Mouse (Mus musculus) kidney, postnatal 0 days (tissue): ENCODE data around the gene Taldo1. TPM values are rescaled to one million over a fixed set of nuclear protein-coding genes. Genes with fewer than 3 reads are reported as not detected.

ENCODE experiments used
- ATAC-seq: fragments of 200-750 bp; cut with Nextera tagmentation; replicated peaks from 2 replicates; pipeline ENCODE4 v1.8.0; 2017; ENCODE audit warnings: low read depth, moderate number of reproducible peaks, moderate TSS enrichment, moderate library complexity; ENCODE audit not compliant: low FRiP score
- DNase-seq: peaks from one replicate; pipeline ENCODE4 v3.0.0-alpha.2; 2016; ENCODE audit warnings: low spot score
- H3K27ac ChIP-seq: fragments of 300-500 bp; sonication (generic); 2 replicates; pipeline ENCODE4 v1.5.1; 2014; ENCODE audit warnings: mild to moderate bottlenecking
- H3K27me3 ChIP-seq: fragments of 300-500 bp; sonication (generic); 2 replicates; pipeline ENCODE4 v1.6.1; 2014; ENCODE audit warnings: low read length, mixed read lengths; ENCODE audit not compliant: insufficient read depth
- H3K36me3 ChIP-seq: fragments of 300-500 bp; sonication (generic); 2 replicates; pipeline ENCODE4 v1.6.1; 2014; ENCODE audit warnings: low read length, mixed read lengths; ENCODE audit not compliant: insufficient read depth
- H3K4me1 ChIP-seq: fragments of 300-500 bp; sonication (generic); replicated peaks from 2 replicates; pipeline ENCODE4 v1.6.1; 2014; ENCODE audit warnings: antibody characterized with exemption, low read length, mixed read lengths; ENCODE audit not compliant: insufficient read depth
- H3K4me2 ChIP-seq: fragments of 300-500 bp; sonication (generic); 2 replicates; pipeline ENCODE4 v1.6.1; 2014; ENCODE audit warnings: mild to moderate bottlenecking, low read length, moderate library complexity, mixed read lengths
- H3K4me3 ChIP-seq: fragments of 300-500 bp; sonication (generic); replicated peaks from 2 replicates; pipeline ENCODE4 v1.5.1; 2014; ENCODE audit warnings: low read depth, low read length
- H3K9ac ChIP-seq: fragments of 300-500 bp; sonication (generic); 2 replicates; pipeline ENCODE4 v1.6.1; 2014; ENCODE audit warnings: low read depth, low read length
- H3K9me3 ChIP-seq: fragments of 300-500 bp; sonication (generic); replicated peaks from 2 replicates; pipeline ENCODE4 v1.6.1; 2016; ENCODE audit warnings: low read length, inconsistent platforms, mixed read lengths
- CTCF ChIP-seq: IDR thresholded peaks from 2 replicates; pipeline ENCODE4 v1.5.1; 2016; ENCODE audit warnings: antibody characterized with exemption, low read depth, mild to moderate bottlenecking, moderate library complexity
- WGBS: fragments of 180-500 bp; shearing (Covaris S2); extraction: QIAGEN DNeasy Blood & Tissue Kit; methylation state at CpG from one replicate; pipeline ENCODE4 v1.1.7; 2014; 5-methylcytosine and 5-hydroxymethylcytosine counted together
- polyA plus RNA-seq: library from polyadenylated mRNA; unstranded; fragments of >200 nt; fragmentation: Nextera tagmentation; extraction: Ambion mirVana; gene quantifications from 2 replicates; pipeline ENCODE4 v1.2.1, GENCODE M21; 2015

Gene Taldo1
- polyA plus RNA-seq, 1 experiment from 2014 or later = 420 TPM

DNA sequence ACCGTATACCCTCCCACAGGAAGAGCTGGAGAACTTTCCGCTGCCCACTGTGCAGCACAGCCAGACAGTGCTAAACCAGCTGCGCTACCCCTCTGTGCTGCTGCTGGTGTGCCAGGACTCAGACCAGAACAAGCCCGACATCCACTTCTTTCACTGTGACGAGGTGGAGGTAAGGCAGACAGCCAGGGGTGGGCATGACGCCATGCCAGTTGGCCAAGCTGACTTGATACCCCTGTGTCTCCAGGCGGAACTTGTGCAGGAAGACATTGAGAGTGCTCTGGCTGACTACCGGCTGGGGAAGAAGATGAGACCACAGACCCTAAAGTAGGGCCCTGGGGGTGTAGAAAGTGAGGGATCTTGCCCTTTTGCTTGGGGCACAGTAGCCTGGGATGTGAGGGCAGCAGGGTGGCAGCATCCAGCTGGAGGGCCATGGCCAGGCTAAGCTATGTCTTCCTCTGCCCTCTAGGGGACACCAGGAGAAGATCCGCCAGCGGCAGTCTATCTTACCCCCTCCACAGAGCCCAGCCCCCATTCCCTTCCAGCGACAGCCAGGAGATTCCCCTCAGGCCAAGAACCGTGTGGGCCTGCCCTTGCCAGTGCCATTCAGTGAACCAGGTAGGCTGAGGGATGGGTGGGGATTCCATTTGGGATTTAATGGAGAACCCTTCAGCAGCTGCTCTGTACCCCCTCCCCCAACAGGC is 36.2 kb upstream of the Taldo1 start:
- Histone ChIP-seq H3K36me3 (no peaks in the 10 kb centered on the region), H3K4me3 (no peak overlapping the region), H3K9me3 (no peaks in the 10 kb centered on the region), H3K4me1 (no peaks in the 10 kb centered on the region), H3K4me2 (no peak overlapping the region), H3K27me3 (no peaks in the 10 kb centered on the region), H3K27ac (no peak overlapping the region), H3K9ac (no peak overlapping the region)
- no peak for ATAC-seq
- 59% methylated on average over 12 of the region's 12 CpGs for WGBS
- peak; percentile 44 for TF ChIP-seq CTCF
- peak; percentile 54 for DNase-seq

DNA sequence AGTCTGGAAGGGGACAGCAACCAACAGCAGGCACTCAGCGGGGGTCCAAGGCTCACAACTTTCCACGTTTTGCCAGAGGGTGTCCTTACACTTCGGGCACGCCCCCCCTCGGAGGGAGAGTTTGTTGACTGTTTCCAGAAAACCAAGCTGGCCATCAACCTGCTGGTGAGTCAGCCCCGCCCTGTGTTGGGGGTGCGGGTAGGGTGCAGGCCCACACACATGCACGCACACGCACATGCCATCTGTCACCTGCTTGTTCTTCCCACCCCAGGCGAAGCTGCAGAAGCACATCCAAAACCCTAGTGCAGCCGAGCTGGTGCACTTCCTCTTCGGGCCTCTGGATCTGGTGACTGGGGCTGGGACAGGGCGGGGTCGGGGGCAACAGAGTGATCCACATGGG is 35.0 kb upstream of the Taldo1 start:
- Histone ChIP-seq H3K4me3 (no peak overlapping the region), H3K36me3 (no peaks in the 10 kb centered on the region), H3K27me3 (no peaks in the 10 kb centered on the region), H3K27ac (no peak overlapping the region), H3K9ac (no peak overlapping the region), H3K9me3 (no peaks in the 10 kb centered on the region), H3K4me2 (no peak overlapping the region), H3K4me1 (no peaks in the 10 kb centered on the region)
- no peak for TF ChIP-seq CTCF
- 79% methylated on average over 14 of the region's 14 CpGs for WGBS
- DNase-seq = no peak
- ATAC-seq = no peak

- no peaks in the 10 kb centered on the region for H3K4me1 ChIP-seq
- 12% methylated on average over 24 of the region's 24 CpGs for whole genome bisulfite sequencing
- no peak overlapping the region for H3K9ac ChIP-seq
These were observed 30.5 kb upstream of the Taldo1 start for GRCm38 (mm10) chr7:141361510-141361909.

DNA sequence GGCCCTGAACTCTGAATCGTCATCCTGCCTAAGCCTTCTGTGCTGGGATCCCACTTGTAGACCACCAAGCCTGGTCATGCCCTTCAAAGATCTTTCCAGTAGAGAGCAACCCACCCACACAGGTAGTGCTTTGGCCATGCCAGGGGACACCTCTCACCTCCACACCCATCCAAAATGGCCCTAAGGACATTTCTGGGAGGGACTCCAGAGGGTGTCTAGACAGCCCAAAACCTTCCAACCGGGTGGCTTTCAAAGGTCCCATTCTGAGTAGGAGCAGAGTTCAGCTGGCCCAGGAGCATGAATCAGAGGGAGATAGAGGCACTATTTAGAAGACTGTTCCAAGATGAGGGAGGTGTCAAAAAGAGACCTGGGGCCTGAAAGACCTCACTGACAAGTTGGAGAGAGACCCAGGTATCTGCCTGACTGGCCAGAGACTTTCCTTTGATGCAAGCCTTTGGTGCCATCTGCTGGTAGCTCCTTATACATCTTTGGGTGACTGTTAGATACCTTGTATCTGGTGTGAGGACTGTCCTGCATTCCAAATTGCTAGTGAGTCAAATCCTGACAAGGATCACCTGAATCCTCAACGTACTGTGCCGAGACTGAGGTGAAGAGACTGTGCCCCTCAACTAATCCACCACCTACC is 28.8 kb upstream of the Taldo1 start:
- no peak for ATAC-seq
- DNase-seq = peak; percentile 90
- 56% methylated on average over 4 of the region's 4 CpGs for WGBS
- Histone ChIP-seq H3K4me3 (no peak overlapping the region), H3K27ac (no peak overlapping the region), H3K4me2 (no peak overlapping the region), H3K9me3 (no peaks in the 10 kb centered on the region), H3K9ac (no peak overlapping the region), H3K27me3 (no peaks in the 10 kb centered on the region), H3K36me3 (no peaks in the 10 kb centered on the region), H3K4me1 (no peaks in the 10 kb centered on the region)
- TF ChIP-seq CTCF = peak; percentile 91

More at GRCm38 (mm10) chr7:141361510-141361909, 30.5 kb upstream of the Taldo1 start:
- Histone ChIP-seq H3K4me3 (no peak overlapping the region), H3K9me3 (no peaks in the 10 kb centered on the region), H3K27me3 (no peaks in the 10 kb centered on the region), H3K27ac (no peak overlapping the region), H3K4me2 (no peak overlapping the region), H3K36me3 (no peaks in the 10 kb centered on the region)
- DNase-seq (no peak), ATAC-seq (peak; percentile 61)
- TF ChIP-seq CTCF = no peak

DNA sequence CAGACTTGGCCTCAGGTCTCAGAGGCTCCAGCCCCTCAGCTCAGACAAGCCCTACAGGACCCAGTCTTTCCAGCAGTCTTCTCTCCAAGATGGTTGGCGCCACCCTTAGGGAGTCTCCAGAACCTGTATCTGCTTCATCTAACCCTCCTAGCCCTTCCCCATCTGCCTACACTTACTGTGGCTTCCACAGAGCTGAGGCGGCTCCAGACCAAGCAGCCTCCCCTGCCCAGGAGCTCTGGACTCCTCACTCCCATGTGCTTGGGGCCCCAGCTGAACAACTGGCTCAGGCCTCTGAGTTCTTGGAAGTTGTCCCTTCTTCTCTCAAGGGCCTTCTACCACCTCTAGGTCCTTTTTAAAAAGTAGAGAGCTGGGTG is 28.3 kb upstream of the Taldo1 start:
- no peak overlapping the region for H3K4me3 ChIP-seq
- H3K27me3 ChIP-seq = no peaks in the 10 kb centered on the region
- no peaks in the 10 kb centered on the region for H3K9me3 ChIP-seq
- 75% methylated on average over 2 of the region's 2 CpGs for WGBS
- H3K4me1 ChIP-seq = no peaks in the 10 kb centered on the region
- TF ChIP-seq CTCF = no peak
- H3K4me2 ChIP-seq = no peak overlapping the region
- H3K27ac ChIP-seq = no peak overlapping the region
- no peaks in the 10 kb centered on the region for H3K36me3 ChIP-seq
- no peak overlapping the region for H3K9ac ChIP-seq
- ATAC-seq (no peak), DNase-seq (no peak)

GRCm38 (mm10) chr7:141364349-141365048 is 27.5 kb upstream of the Taldo1 start:
- no peak for DNase-seq
- no peak for TF ChIP-seq CTCF
- no peak overlapping the region for H3K27ac ChIP-seq
- 79% methylated on average over 5 of the region's 5 CpGs for WGBS
- no peaks in the 10 kb centered on the region for H3K36me3 ChIP-seq
- H3K9me3 ChIP-seq = no peaks in the 10 kb centered on the region
- H3K4me2 ChIP-seq = no peak overlapping the region
- no peak overlapping the region for H3K4me3 ChIP-seq
- H3K4me1 ChIP-seq = no peaks in the 10 kb centered on the region
- no peak overlapping the region for H3K9ac ChIP-seq
- no peak for ATAC-seq
- no peaks in the 10 kb centered on the region for H3K27me3 ChIP-seq
